Mouse (Mus musculus): ENCODE measurements at regions not wholly inside any gene's neighbourhood (a gene's known extent, or its start where the extent isn't known, plus 50 kb on each side); places are given as distances from the start of the nearest gene placed in this dataset.

DNA sequence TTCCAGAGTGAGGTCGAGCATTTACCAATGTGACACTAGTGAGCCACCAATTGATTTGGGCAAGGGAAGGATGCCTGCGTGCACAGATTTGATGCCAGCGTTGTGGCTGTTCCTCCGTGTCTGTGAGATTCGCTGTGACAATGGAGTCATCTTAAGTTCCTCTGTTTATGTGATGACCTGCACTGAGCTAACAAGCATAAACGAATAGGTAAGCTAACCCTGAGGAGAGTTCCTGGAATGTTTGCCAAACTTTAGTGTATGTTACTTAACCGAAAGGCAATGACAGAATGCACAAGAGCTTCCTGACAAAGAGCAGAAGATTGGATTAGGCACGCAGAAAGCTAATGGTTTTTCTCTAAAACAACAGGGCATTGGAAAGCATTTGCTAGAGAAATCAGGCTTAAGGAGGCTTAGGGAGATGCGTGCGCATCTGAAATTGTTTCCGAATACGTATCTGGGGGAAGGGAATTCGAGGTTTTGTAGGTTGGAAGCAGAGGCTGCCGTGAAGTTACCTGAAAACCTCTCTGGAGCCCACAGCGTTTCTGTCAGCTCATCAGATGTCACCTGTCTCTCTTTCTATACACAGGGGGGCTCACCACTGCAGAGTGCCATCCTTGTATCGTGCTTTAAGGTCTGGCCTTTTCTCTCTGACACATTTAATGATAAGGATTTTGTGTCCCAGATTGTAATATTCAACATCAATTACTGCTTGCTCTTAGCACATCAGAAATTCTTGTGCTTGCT lies 191.9 kb upstream of the Dkk2 start:
- Histone ChIP-seq H3K4me2 (no peak overlapping the region), H3K9ac (no peak overlapping the region), H3K4me3 (replicated peaks) (no peak overlapping the region), H3K27me3 (no peaks in the 10 kb centered on the region), H3K27ac (no peak overlapping the region), H3K9me3 (no peaks in the 10 kb centered on the region), H3K4me1 (no peaks in the 10 kb centered on the region; the same call in 1 of the 2 replicates), H3K36me3 (replicated peaks) (no peaks in the 10 kb centered on the region)
- 45% methylated on average over 16 of the region's 16 CpGs for WGBS
- ATAC-seq (ENCODE audit: low FRiP score): no peak

DNA sequence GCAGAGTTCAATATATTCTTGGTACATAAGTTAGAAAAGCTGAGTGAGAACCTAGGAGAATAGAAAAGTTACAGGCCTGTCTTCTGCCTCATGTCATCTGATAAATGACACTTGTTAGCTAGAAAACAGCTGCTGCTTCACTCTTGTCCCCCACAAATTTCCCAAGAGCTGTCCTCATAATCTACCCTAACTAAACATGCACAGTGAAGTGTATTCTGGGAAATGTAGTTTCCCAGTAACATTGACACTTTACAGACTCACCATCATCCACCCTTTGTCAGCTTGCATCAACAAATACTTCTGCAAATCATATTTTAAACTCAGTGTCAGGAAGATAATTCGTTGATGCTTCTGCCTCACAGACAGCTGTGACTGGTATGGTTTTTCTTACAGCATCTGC lies 190.0 kb upstream of the Dkk2 start:
- no peak overlapping the region for H3K27ac ChIP-seq
- 68% methylated on average over 1 of the region's 1 CpGs for WGBS
- ATAC-seq (ENCODE audit: low FRiP score): no peak
- H3K9ac ChIP-seq: no peak overlapping the region
- no peaks in the 10 kb centered on the region for H3K36me3 ChIP-seq (replicated peaks)
- H3K4me1 ChIP-seq: no peaks in the 10 kb centered on the region; the same call in 1 of the 2 replicates
- no peak overlapping the region for H3K4me2 ChIP-seq
- no peaks in the 10 kb centered on the region for H3K9me3 ChIP-seq
- H3K4me3 ChIP-seq (replicated peaks): no peak overlapping the region
- H3K27me3 ChIP-seq: no peaks in the 10 kb centered on the region

- H3K4me3 ChIP-seq (replicated peaks): no peak overlapping the region
- H3K9ac ChIP-seq: no peak overlapping the region
- H3K9me3 ChIP-seq: no peaks in the 10 kb centered on the region
- H3K36me3 ChIP-seq (replicated peaks): no peaks in the 10 kb centered on the region
- H3K27me3 ChIP-seq: no peaks in the 10 kb centered on the region
- ATAC-seq (ENCODE audit: low FRiP score): no peak
- no peak overlapping the region for H3K4me2 ChIP-seq
- no peak overlapping the region for H3K27ac ChIP-seq
- WGBS: 96% methylated on average over 6 of the region's 6 CpGs
- no peaks in the 10 kb centered on the region for H3K4me1 ChIP-seq
Measured at GRCm38 (mm10) chr3:131913534-131913933, 171.6 kb upstream of the Dkk2 start.

GRCm38 (mm10) chr3:131914372-131914771 lies 170.7 kb upstream of the Dkk2 start:
- WGBS: 90% methylated on average over 3 of the region's 3 CpGs
- no peak overlapping the region for H3K9ac ChIP-seq
- H3K4me3 ChIP-seq (replicated peaks): no peak overlapping the region
- no peaks in the 10 kb centered on the region for H3K36me3 ChIP-seq (replicated peaks)
- H3K27ac ChIP-seq: no peak overlapping the region
- H3K27me3 ChIP-seq: no peaks in the 10 kb centered on the region
- H3K4me1 ChIP-seq: no peaks in the 10 kb centered on the region
- ATAC-seq (ENCODE audit: low FRiP score): no peak
- no peak overlapping the region for H3K4me2 ChIP-seq
- no peaks in the 10 kb centered on the region for H3K9me3 ChIP-seq

DNA sequence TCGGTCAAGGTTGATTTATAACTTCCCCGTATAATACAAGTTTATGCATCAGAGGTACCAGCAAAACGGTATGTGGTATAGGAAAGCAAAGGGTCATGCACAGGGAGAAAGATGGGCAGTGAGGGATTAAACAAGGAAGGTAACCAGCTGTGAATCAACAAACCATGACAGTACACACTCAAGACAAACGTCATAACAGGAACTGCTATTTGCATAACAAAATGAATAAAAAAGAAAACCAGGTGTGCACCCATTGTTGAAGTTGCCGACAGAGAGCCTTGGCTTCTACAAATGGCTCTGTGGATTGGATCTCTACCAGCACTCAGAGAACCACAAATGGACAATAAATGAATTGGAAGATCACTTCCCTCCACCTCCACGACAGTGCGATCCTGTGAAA lies 170.1 kb upstream of the Dkk2 start:
- no peak overlapping the region for H3K4me2 ChIP-seq
- H3K9ac ChIP-seq: no peak overlapping the region
- no peak overlapping the region for H3K4me3 ChIP-seq (replicated peaks)
- H3K9me3 ChIP-seq: no peaks in the 10 kb centered on the region
- no peaks in the 10 kb centered on the region for H3K36me3 ChIP-seq (replicated peaks)
- no peak for ATAC-seq (ENCODE audit: low FRiP score)
- H3K27me3 ChIP-seq: no peaks in the 10 kb centered on the region
- WGBS: 81% methylated on average over 7 of the region's 7 CpGs
- no peak overlapping the region for H3K27ac ChIP-seq
- no peaks in the 10 kb centered on the region for H3K4me1 ChIP-seq

DNA sequence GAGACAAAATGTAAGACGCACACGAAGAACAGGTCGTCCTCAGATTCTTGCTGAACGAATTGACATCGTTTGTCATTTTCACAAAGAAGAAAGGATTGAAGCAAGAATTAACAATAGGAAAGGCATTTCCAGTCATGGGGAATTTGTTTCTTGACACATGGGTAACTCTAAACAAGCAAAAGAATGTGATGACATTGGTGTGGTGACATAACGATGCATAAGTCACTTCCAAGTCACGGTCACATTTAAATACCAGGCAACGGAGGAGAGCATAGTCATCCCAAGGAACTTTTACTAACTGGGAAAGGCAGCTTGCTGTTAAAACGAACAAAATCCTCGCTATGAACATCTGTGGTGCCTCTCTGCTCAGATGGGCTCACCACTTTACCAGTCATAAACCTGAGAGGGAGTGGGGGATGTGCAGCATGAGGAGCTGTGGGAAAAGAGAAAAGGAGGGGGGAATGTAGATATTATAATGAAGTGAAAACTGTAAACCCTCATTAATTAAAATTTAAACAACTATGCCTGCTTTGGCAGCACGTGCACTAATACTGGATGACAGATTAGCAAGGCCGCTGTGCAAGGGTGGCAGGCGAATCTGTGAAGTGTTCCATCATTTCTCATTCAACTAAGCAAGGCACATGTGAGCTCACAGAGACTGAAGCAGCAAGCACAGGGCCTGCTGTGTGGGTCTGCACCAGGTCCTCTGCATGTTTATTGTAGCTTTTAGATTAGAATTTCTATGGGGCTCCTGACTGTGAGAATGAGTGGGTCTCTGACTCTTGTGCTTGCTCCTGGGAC lies 167.2 kb upstream of the Dkk2 start:
- no peak for ATAC-seq (ENCODE audit: low FRiP score)
- no peaks in the 10 kb centered on the region for H3K36me3 ChIP-seq (replicated peaks)
- no peak overlapping the region for H3K4me3 ChIP-seq (replicated peaks)
- 78% methylated on average over 13 of the region's 13 CpGs for WGBS
- H3K9me3 ChIP-seq: no peaks in the 10 kb centered on the region
- H3K27me3 ChIP-seq: no peaks in the 10 kb centered on the region
- H3K4me2 ChIP-seq: no peak overlapping the region
- no peaks in the 10 kb centered on the region for H3K4me1 ChIP-seq
- H3K9ac ChIP-seq: no peak overlapping the region
- no peak overlapping the region for H3K27ac ChIP-seq

- H3K4me2 ChIP-seq: no peak overlapping the region
- H3K9ac ChIP-seq: no peak overlapping the region
- no peaks in the 10 kb centered on the region for H3K36me3 ChIP-seq (replicated peaks)
- H3K27ac ChIP-seq: no peak overlapping the region
- H3K4me1 ChIP-seq: no peaks in the 10 kb centered on the region
- no peak overlapping the region for H3K4me3 ChIP-seq (replicated peaks)
- WGBS: 79% methylated on average over 12 of the region's 12 CpGs
- no peak for ATAC-seq (ENCODE audit: low FRiP score)
- no peaks in the 10 kb centered on the region for H3K9me3 ChIP-seq
- no peaks in the 10 kb centered on the region for H3K27me3 ChIP-seq
Measured at GRCm38 (mm10) chr3:131919476-131919875, 165.6 kb upstream of the Dkk2 start.

DNA sequence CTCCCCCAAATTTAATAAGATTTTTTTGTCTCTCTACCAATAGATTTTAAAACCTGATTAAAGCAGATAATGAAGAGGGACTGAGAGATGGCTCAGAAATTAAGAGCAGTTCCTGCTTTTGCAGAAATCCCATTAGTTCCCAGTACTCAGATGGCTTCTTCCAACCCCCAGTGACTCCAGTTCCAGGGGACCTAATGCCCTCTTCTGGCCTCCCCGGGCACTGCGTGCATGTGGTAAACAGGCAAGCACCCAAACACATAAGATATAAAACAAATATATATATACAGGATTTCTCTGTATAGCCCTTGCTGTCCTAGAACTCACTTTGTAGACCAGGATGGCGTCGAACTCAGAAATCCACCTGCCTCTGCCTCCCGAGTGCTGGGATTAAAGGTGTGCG lies 163.9 kb upstream of the Dkk2 start:
- H3K4me2 ChIP-seq: no peak overlapping the region
- no peaks in the 10 kb centered on the region for H3K9me3 ChIP-seq
- 88% methylated on average over 6 of the region's 6 CpGs for WGBS
- no peaks in the 10 kb centered on the region for H3K36me3 ChIP-seq (replicated peaks)
- no peak overlapping the region for H3K4me3 ChIP-seq (replicated peaks)
- H3K27me3 ChIP-seq: no peaks in the 10 kb centered on the region
- H3K4me1 ChIP-seq: no peaks in the 10 kb centered on the region
- no peak overlapping the region for H3K9ac ChIP-seq
- ATAC-seq (ENCODE audit: low FRiP score): no peak
- H3K27ac ChIP-seq: no peak overlapping the region

- Histone ChIP-seq H3K4me3 (replicated peaks) (no peak overlapping the region), H3K9ac (no peak overlapping the region), H3K27me3 (no peaks in the 10 kb centered on the region), H3K4me1 (no peaks in the 10 kb centered on the region), H3K36me3 (replicated peaks) (no peaks in the 10 kb centered on the region), H3K4me2 (no peak overlapping the region), H3K27ac (no peak overlapping the region), H3K9me3 (no peaks in the 10 kb centered on the region)
- WGBS: 48% methylated on average over 1 of the region's 1 CpGs
- peak; percentile 84 for ATAC-seq (ENCODE audit: low FRiP score)
Measured at GRCm38 (mm10) chr3:131922733-131923132, 162.4 kb upstream of the Dkk2 start.

- Histone ChIP-seq H3K27ac (no peak overlapping the region), H3K9ac (no peak overlapping the region), H3K4me2 (no peak overlapping the region), H3K9me3 (no peaks in the 10 kb centered on the region), H3K27me3 (no peaks in the 10 kb centered on the region), H3K4me1 (no peaks in the 10 kb centered on the region), H3K4me3 (replicated peaks) (no peak overlapping the region), H3K36me3 (replicated peaks) (no peaks in the 10 kb centered on the region)
- ATAC-seq (ENCODE audit: low FRiP score): no peak
- 34% methylated on average over 7 of the region's 7 CpGs for WGBS
Measured at GRCm38 (mm10) chr3:131940896-131941295, 144.2 kb upstream of the Dkk2 start.

DNA sequence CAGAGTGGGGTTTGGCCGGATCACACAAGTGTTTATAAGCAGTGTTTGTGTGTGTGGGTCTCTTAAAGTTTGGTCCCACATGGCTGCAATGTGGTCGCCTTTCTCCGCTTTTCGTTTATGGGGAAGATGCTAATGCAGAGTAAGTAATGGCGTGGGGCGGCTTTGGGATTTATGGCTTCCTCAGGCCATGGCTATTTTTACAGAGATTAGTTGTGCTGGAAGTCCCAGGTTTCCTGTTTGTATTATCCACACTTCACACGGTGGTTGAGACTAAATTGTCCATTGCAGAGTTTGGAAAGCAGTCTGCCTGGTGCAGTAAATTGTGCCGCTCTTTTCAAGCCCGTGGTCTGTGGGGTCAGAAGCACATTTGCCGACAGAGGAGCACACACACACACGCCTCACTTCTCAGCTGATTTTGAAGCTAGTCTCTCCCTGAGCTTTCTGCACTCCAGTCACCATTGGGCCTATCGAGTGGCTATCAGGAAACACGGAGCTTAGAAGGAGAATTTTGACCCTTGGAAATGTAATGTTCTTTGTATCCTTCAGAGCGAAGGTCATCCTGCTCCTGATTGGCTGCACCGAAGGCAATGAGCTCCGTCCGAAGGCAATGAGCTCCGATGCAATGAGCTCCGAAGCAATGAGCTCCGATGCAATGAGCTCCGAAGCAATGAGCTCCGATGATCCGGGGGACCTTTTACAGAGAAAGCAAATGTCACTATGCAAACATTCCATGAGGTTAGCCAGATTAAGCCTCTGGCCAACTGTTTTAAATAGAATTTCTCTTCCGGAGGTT lies 142.9 kb upstream of the Dkk2 start:
- 90% methylated on average over 24 of the region's 24 CpGs for WGBS
- Histone ChIP-seq H3K4me3 (replicated peaks) (no peak overlapping the region), H3K9ac (no peak overlapping the region), H3K27ac (no peak overlapping the region), H3K9me3 (no peaks in the 10 kb centered on the region), H3K4me1 (no peaks in the 10 kb centered on the region), H3K36me3 (replicated peaks) (no peaks in the 10 kb centered on the region), H3K4me2 (no peak overlapping the region), H3K27me3 (no peaks in the 10 kb centered on the region)
- no peak; the same call in 1 of the 2 replicates for ATAC-seq (ENCODE audit: low FRiP score)

- WGBS: 92% methylated on average over 7 of the region's 7 CpGs
- no peak overlapping the region for H3K4me3 ChIP-seq (replicated peaks)
- no peak overlapping the region for H3K27ac ChIP-seq
- no peaks in the 10 kb centered on the region for H3K4me1 ChIP-seq
- no peak overlapping the region for H3K9ac ChIP-seq
- H3K27me3 ChIP-seq: no peaks in the 10 kb centered on the region
- no peaks in the 10 kb centered on the region for H3K9me3 ChIP-seq
- H3K36me3 ChIP-seq (replicated peaks): no peaks in the 10 kb centered on the region
- no peak overlapping the region for H3K4me2 ChIP-seq
- ATAC-seq (ENCODE audit: low FRiP score): no peak
Measured at GRCm38 (mm10) chr3:131943436-131943835, 141.7 kb upstream of the Dkk2 start.
